ENCODE assay signal across 25 mouse cellular contexts in genomic region chr10:108452421-108452820, GRCm38 (mm10).
DNase-seq lines count a peak whose midpoint lies in the region; ATAC-seq and TF ChIP-seq lines count a peak whose summit lies in the region.
"Had no signal": no experiment of that assay in that cellular context is flagged by ENCODE, and none has a peak within 500 bp of the region (broad histone marks: within the 10 kb centered on the region; RNA-seq: fewer than 3 reads in every experiment).

No protein-coding gene starts in this region.

- no peak for TF ChIP-seq CTCF in kidney, adult 2 months (conservative IDR thresholded peaks at IDR 0.05; ENCODE audit: insufficient read depth, insufficient read length, low read depth, low read length)
- no peak for TF ChIP-seq CTCF in liver, adult 2 months (IDR thresholded peaks at IDR 0.05; ENCODE audit: low read depth, low read length)
- TF ChIP-seq CTCF in forebrain, postnatal 0 days (IDR thresholded peaks at IDR 0.05; ENCODE audit: low read depth), result no peak

- H3K9ac ChIP-seq in embryonic facial prominence, embryonic 11.5 days (replicated peaks; ENCODE audit: low read length), result no peak overlapping the region
- H3K9ac ChIP-seq in kidney, embryonic 16.5 days (replicated peaks; ENCODE audit: low read length), result no peak overlapping the region
- H3K9ac ChIP-seq in liver, adult 2 months (ENCODE audit: low read depth, low read length), result no peak overlapping the region
- no peak overlapping the region for H3K9ac ChIP-seq in forebrain, postnatal 0 days
- H3K9ac ChIP-seq: forebrain, embryonic 13.5 days; heart, embryonic 12.5 days; heart, embryonic 15.5 days; hindbrain, embryonic 14.5 days had no signal

- no peaks in the 10 kb centered on the region for H3K27me3 ChIP-seq in embryonic facial prominence, embryonic 11.5 days (ENCODE audit: control insufficient read depth, insufficient read depth, low read length)
- no peaks in the 10 kb centered on the region for H3K27me3 ChIP-seq in embryonic facial prominence, embryonic 10.5 days (replicated peaks; ENCODE audit: low read depth, poor library complexity, severe bottlenecking)
- H3K27me3 ChIP-seq in kidney, adult 2 months (replicated peaks; ENCODE audit: control insufficient read depth, insufficient read depth, low read length), result no peaks in the 10 kb centered on the region
- no peaks in the 10 kb centered on the region for H3K27me3 ChIP-seq in kidney, embryonic 16.5 days (ENCODE audit: insufficient read depth, low read length)
- no peaks in the 10 kb centered on the region for H3K27me3 ChIP-seq in liver, adult 2 months (ENCODE audit: control insufficient read depth, insufficient read depth, low read length)
- no peaks in the 10 kb centered on the region for H3K27me3 ChIP-seq in forebrain, postnatal 0 days (ENCODE audit: insufficient read depth, low read length)
- H3K27me3 ChIP-seq: forebrain, embryonic 13.5 days; heart, embryonic 12.5 days; heart, embryonic 15.5 days had no signal

- H3K4me2 ChIP-seq in embryonic facial prominence, embryonic 11.5 days (ENCODE audit: low read depth, low read length), result no peak overlapping the region
- no peak overlapping the region for H3K4me2 ChIP-seq in kidney, embryonic 16.5 days (replicated peaks; ENCODE audit: low read depth, low read length)
- no peak overlapping the region for H3K4me2 ChIP-seq in forebrain, postnatal 0 days (ENCODE audit: low read depth)
- H3K4me2 ChIP-seq: forebrain, embryonic 13.5 days; heart, embryonic 12.5 days; heart, embryonic 15.5 days; hindbrain, embryonic 14.5 days had no signal

- H3K36me3 ChIP-seq in embryonic facial prominence, embryonic 11.5 days (replicated peaks; ENCODE audit: control insufficient read depth, insufficient read depth, low read depth, low read length), result no peaks in the 10 kb centered on the region
- H3K36me3 ChIP-seq in embryonic facial prominence, embryonic 10.5 days (replicated peaks), result no peaks in the 10 kb centered on the region
- H3K36me3 ChIP-seq in kidney, adult 2 months (ENCODE audit: control insufficient read depth, insufficient read depth, low read length), result no peaks in the 10 kb centered on the region
- H3K36me3 ChIP-seq in kidney, embryonic 16.5 days (ENCODE audit: insufficient read depth, low read length), result no peaks in the 10 kb centered on the region
- H3K36me3 ChIP-seq in liver, adult 2 months (ENCODE audit: control insufficient read depth, insufficient read depth, low read length), result no peaks in the 10 kb centered on the region
- no peaks in the 10 kb centered on the region for H3K36me3 ChIP-seq in forebrain, postnatal 0 days (ENCODE audit: insufficient read depth)
- H3K36me3 ChIP-seq: forebrain, embryonic 10.5 days; heart, embryonic 12.5 days; heart, embryonic 15.5 days had no signal

- TF ChIP-seq POLR2A in kidney, adult 2 months (IDR thresholded peaks at IDR 0.05; ENCODE audit: low read depth, low read length), result no peak
- TF ChIP-seq POLR2A in liver, adult 2 months (IDR thresholded peaks at IDR 0.05; ENCODE audit: extremely low read depth, insufficient read depth, low read length), result no peak

- H3K9me3 ChIP-seq in embryonic facial prominence, embryonic 11.5 days (replicated peaks; ENCODE audit: control insufficient read depth, low read length), result no peaks in the 10 kb centered on the region
- H3K9me3 ChIP-seq in embryonic facial prominence, embryonic 10.5 days, result no peaks in the 10 kb centered on the region
- no peaks in the 10 kb centered on the region for H3K9me3 ChIP-seq in kidney, embryonic 16.5 days (ENCODE audit: low read length)
- no peaks in the 10 kb centered on the region for H3K9me3 ChIP-seq in forebrain, postnatal 0 days (ENCODE audit: low read length)
- H3K9me3 ChIP-seq: forebrain, embryonic 10.5 days; forebrain, embryonic 13.5 days; heart, embryonic 12.5 days; heart, embryonic 15.5 days had no signal

- no peaks in the 10 kb centered on the region for H3K4me1 ChIP-seq in embryonic facial prominence, embryonic 11.5 days (ENCODE audit: control insufficient read depth, insufficient read depth, low read length)
- H3K4me1 ChIP-seq in embryonic facial prominence, embryonic 10.5 days, result peaks cover 10% of the 10 kb centered on the region; the same call in 1 of the 2 replicates
- peaks cover 9% of the 10 kb centered on the region for H3K4me1 ChIP-seq in kidney, adult 2 months (ENCODE audit: control insufficient read depth, insufficient read depth, low read length)
- peaks cover 12% of the 10 kb centered on the region for H3K4me1 ChIP-seq in kidney, embryonic 16.5 days (ENCODE audit: insufficient read depth, low read length)
- peaks cover 17% of the 10 kb centered on the region for H3K4me1 ChIP-seq in liver, adult 2 months (ENCODE audit: control insufficient read depth, insufficient read depth, low read length)
- no peaks in the 10 kb centered on the region for H3K4me1 ChIP-seq in forebrain, postnatal 0 days (ENCODE audit: insufficient read depth)
- H3K4me1 ChIP-seq: forebrain, embryonic 10.5 days; forebrain, embryonic 13.5 days had no signal

- no peaks in the 10 kb centered on the region for H3K79me2 ChIP-seq in liver, adult 2 months (ENCODE audit: control insufficient read depth, insufficient read depth, low read length)

- ATAC-seq in embryonic facial prominence, embryonic 11.5 days (replicated peaks; ENCODE audit: insufficient number of reproducible peaks, low FRiP score, low TSS enrichment, low read depth), result 0 out of 2 replicates have a peak, but pooled peaks have one; percentile 20
- no peak for ATAC-seq in kidney, embryonic 16.5 days (ENCODE audit: low FRiP score, low TSS enrichment)
- no peak for ATAC-seq in forebrain, postnatal 0 days
- ATAC-seq: forebrain, embryonic 13.5 days; forebrain, embryonic 16.5 days; hindbrain, postnatal 0 days had no signal

- WGBS in embryonic facial prominence, embryonic 11.5 days, result 92% methylated on average over 9 of the region's 9 CpGs
- WGBS in embryonic facial prominence, embryonic 10.5 days, result 90% methylated on average over 9 of the region's 9 CpGs
- WGBS in kidney, adult 2 months, result 55% methylated on average over 9 of the region's 9 CpGs
- 69% methylated on average over 9 of the region's 9 CpGs for WGBS in kidney, embryonic 16.5 days
- 95% methylated on average over 9 of the region's 9 CpGs for WGBS in liver, adult 2 months
- WGBS in forebrain, postnatal 0 days, result 90% methylated on average over 9 of the region's 9 CpGs

- no peak overlapping the region for H3K27ac ChIP-seq in embryonic facial prominence, embryonic 11.5 days (replicated peaks; ENCODE audit: low read depth, low read length)
- H3K27ac ChIP-seq in embryonic facial prominence, embryonic 10.5 days (replicated peaks), result no peak overlapping the region
- peak overlapping the region; percentile 87 for H3K27ac ChIP-seq in kidney, adult 2 months (ENCODE audit: insufficient read depth, low read depth, low read length)
- no peak overlapping the region for H3K27ac ChIP-seq in kidney, embryonic 16.5 days (ENCODE audit: low read length)
- no peak overlapping the region for H3K27ac ChIP-seq in liver, adult 2 months (replicated peaks; ENCODE audit: insufficient read depth, low read depth, low read length)
- H3K27ac ChIP-seq in forebrain, postnatal 0 days (ENCODE audit: low read depth, low read length), result no peak overlapping the region
- H3K27ac ChIP-seq: forebrain, embryonic 10.5 days; forebrain, embryonic 13.5 days; gastrocnemius, adult 2 months; heart, embryonic 15.5 days; hindbrain, embryonic 14.5 days; hindbrain, postnatal 0 days had no signal

- DNase-seq in embryonic facial prominence, embryonic 11.5 days (ENCODE audit: low spot score), result no peak
- no peak for DNase-seq in embryonic facial prominence, embryonic 10.5 days (ENCODE audit: low spot score)
- peak; percentile 63 for DNase-seq in kidney, adult 2 months
- DNase-seq in liver, adult 2 months (ENCODE audit: extremely low read depth, low read depth, low spot score), result peak; percentile 24
- DNase-seq in liver (no peak), R1 (ENCODE audit: low read depth, low spot score) (peak; percentile 39)
- DNase-seq in forebrain, postnatal 0 days, result no peak
- DNase-seq: adrenal gland, postnatal 10 days; adrenal gland, postnatal 36 days; cerebellum, adult 18-20 months; cerebellum, adult 9-10 months; cerebellum, postnatal 14 days; gastrocnemius, adult 2 months; gastrocnemius, postnatal 14 days; heart, adult 18-20 months; heart, postnatal 10 days; heart, postnatal 4 days had no signal

- no peak overlapping the region for H3K4me3 ChIP-seq in embryonic facial prominence, embryonic 11.5 days (ENCODE audit: low read depth, low read length)
- H3K4me3 ChIP-seq in embryonic facial prominence, embryonic 10.5 days, result no peak overlapping the region
- H3K4me3 ChIP-seq in kidney, adult 2 months (ENCODE audit: insufficient read depth, low read depth, low read length), result no peak overlapping the region
- H3K4me3 ChIP-seq in kidney, embryonic 16.5 days (ENCODE audit: low read length), result no peak overlapping the region
- H3K4me3 ChIP-seq in liver, adult 2 months (ENCODE audit: insufficient read depth, low read depth, low read length), result no peak overlapping the region
- no peak overlapping the region for H3K4me3 ChIP-seq in forebrain, postnatal 0 days (ENCODE audit: low read depth, low read length)
- H3K4me3 ChIP-seq: forebrain, embryonic 10.5 days; forebrain, embryonic 13.5 days; gastrocnemius, adult 2 months; heart, embryonic 12.5 days; heart, embryonic 15.5 days had no signal

Comparison
In these comparisons a context has a peak if more than half of its experiments do, and no peak if none do; other contexts are left out.
1. DNase-seq: peak in kidney, adult 2 months (single experiment), liver, adult 2 months (single experiment) and R1 (single experiment); none in embryonic facial prominence, embryonic 11.5 days (single experiment), embryonic facial prominence, embryonic 10.5 days (single experiment), liver (single experiment) and forebrain, postnatal 0 days (single experiment).